Mouse (Mus musculus) megakaryocyte, adult 5-6 weeks (primary cell): Measurements from ENCODE around the gene Mex3a. TPM values are rescaled to one million over a fixed set of nuclear protein-coding genes. Genes with fewer than 3 reads are reported as not detected.

ENCODE experiments used
- ATAC-seq: 2 replicates; pipeline ENCODE4 v1.8.0; 2016; ENCODE audit warnings: mild to moderate bottlenecking, inconsistent platforms; ENCODE audit not compliant: poor library complexity, severe bottlenecking
- total RNA-seq, 2 experiments: library from RNA; stranded (forward) in 1 of 2; stranded (reverse) in 1 of 2; fragments of 153-499, 151-499 nt in 1 of 2; fragments of 221-1000, 200-1000 nt in 1 of 2; gene quantifications; 2 replicates each; pipeline versions ENCODE4 v1.2.3 to v1.2.4; 2015 to 2017

The Mex3a gene
- total RNA-seq, 2 experiments from 2014 or later: 0.04 to 0.18 TPM

GRCm38 (mm10) chr3:88526157-88527131 is 5.8 kb upstream of the Mex3a start:
- peak; percentile 92 for ATAC-seq

- ATAC-seq: no peak
Measured at GRCm38 (mm10) chr3:88527565-88527964, 4.6 kb upstream of the Mex3a start.

- no peak for ATAC-seq
Measured at GRCm38 (mm10) chr3:88528646-88529045, 3.5 kb upstream of the Mex3a start.

- no peak for ATAC-seq
Measured at GRCm38 (mm10) chr3:88529204-88530000, 2.8 kb upstream of the Mex3a start.

DNA sequence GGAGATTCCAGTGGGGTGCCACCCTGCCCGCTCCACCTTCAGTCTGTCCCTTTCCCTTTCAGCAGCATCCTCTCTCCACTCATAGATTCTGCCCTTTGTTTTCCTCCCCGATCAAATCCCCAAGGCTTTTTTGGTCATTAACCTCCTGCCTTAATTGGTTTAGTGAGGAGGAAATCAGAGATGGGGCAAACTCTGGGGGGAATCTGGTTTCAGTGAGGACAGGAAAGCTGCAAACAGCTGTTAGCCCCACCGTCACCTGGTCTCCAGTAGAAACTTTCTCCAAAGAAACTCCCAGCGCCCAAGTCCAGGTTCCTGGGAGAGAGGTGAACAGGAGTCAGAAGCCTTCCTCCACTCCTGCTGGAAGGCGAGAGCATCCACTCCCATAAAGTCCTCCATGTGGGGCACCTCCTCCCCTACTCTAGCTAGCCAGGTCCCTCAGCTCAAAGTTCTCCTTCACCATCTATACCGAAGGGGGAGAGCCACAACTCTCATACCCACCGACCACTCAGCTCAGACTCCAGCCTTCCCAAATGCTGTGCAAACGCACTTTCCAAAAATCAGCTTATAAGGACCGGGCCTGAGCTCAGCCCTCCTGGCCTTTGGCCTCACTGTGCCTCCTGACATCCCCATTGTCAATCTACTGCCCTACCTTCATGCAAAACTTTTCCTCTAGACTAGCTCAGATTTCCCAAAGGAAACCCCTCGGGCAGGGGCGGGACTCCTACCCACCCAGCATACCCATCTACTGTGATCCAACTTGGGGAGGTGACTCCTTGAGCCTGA is 1.9 kb upstream of the Mex3a start:
- no peak for ATAC-seq

- peak; percentile 79 for ATAC-seq
Measured at GRCm38 (mm10) chr3:88531348-88532298, 572 bp upstream of the Mex3a start.

GRCm38 (mm10) chr3:88532689-88533511 is 705 bp downstream of the Mex3a start:
- 0 out of 2 replicates have a peak, but pooled peaks have one; percentile 11 for ATAC-seq

- ATAC-seq: no peak
Measured at GRCm38 (mm10) chr3:88533706-88534105, 1.5 kb downstream of the Mex3a start.

- ATAC-seq: no peak
Measured at GRCm38 (mm10) chr3:88535005-88535404, 2.8 kb downstream of the Mex3a start.

DNA sequence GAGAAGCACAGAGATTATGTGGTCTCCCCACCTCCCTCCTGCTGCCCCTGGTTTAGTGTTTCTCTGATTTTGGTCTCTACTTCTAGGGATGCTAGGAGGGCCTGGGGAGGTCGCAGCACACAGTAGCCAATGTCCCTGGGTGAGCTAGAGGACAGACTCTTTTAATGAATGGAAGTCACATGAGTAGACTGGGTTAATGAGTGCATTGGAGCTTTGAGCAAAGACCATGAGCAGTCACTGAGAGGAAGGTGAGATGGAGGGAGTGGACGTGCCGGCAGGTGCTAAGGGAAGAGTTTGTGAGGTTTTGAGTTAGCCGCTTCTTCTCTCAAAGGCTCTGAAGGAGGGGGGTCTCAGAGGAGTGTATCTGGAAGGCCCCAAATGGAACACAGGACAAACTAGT is 3.3 kb downstream of the Mex3a start:
- ATAC-seq: no peak

DNA sequence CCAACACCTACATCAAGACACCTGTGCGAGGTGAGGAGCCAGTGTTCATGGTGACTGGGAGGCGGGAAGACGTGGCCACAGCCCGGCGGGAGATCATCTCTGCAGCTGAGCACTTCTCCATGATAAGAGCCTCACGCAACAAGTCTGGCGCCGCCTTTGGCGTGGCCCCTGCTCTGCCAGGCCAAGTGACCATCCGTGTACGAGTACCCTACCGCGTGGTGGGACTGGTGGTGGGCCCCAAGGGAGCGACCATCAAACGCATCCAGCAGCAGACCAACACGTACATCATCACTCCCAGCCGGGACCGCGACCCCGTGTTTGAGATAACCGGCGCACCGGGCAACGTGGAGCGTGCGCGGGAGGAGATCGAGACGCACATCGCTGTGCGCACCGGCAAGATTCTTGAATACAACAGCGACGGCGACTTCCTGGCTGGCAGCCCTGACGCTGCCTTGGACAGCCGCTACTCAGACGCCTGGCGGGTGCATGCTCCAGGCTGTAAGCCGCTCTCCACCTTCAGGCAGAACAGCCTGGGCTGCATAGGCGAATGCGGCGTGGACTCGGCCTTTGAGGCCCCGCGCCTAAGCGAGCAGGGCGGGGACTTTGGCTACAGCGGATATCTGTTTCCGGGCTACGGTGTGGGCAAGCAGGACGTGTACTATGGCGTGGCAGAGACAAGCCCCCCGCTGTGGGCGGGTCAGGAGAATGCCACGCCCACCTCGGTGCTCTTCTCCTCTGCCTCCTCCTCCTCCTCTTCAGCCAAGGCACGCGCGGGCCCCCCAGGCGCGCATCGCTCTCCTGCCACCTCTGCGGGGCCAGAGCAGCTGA is 4.1 kb downstream of the Mex3a start:
- ATAC-seq: peak; percentile 51

DNA sequence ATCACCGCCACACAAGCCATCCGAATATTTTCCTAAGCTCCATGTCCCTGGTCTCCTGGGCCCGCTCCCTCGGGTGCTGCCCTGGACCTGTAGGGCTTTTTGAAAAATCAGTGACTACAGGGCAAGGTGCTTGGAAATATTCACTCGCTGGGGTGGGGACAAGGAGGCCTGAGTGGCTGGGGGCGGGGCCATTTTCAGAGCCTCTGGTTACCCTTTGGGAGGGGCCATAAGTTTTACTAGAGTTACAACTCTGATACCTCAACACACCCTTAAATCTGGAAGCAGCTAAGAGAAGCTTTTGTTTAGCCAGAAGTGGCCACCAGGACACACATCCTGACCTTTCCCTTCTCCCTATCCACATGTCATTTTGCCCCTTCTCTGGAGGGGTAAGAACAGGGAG is 5.0 kb downstream of the Mex3a start:
- no peak for ATAC-seq

DNA sequence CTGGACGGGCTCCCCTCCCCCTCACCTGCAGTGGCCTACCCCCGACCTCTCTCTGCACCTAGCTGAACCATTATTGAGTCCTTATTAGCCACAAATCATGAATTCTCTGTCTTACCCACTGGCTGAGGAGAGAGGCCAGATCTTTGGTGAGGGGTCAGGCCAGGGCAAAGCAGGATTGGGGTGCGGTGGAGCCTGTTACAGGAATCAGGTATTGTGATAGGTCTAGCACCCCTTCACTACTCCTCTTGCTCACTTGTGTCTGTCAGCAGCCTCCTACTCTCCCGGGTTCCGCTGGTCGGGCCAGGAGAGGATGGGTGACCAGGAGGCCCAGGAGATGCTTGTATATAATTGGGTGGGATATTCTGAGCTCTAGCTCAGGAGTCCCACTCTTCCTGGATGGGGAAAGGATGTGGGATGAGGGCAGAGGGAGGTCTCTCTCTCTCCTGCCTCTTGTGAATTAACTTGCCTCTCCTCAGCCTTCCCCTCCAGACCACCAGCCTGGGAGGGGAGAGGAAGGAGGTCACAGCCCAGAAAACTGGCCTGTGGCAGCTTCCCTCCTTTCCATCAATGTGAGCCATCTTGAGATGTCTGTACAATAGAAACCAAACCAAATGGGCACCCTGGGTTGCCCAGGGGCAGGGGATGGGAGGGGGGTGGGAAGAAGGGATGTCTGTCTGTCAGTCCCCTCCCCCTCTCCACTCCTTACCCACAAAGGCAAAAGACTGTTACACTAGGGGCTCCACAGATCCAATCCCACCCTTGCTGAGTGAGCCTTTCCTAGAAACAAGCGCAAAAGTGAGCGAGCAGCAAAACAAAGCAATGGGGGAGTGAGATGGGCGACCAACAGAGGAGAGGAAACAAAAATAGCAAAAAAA is 6.3 kb downstream of the Mex3a start:
- ATAC-seq: no peak

DNA sequence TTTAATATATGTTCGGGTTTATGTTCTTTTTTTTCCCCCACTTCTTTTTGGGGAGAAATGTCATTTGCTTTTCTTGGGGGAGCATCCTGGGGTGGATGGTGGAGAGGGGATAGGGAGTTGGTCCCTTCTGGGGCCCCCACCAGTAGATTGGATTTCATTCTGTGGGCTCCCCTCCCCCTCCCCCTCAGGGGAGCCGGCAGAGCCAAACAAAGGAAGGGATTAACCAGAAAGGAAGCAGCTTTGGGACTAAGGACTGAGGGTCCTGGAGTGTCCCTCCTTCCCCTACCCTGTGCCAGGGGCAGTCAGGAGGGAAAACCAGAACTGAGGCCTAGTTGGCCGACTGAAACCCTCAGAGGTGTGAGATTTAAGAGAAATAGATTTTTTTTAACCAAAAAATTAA is 7.2 kb downstream of the Mex3a start:
- no peak for ATAC-seq

- no peak for ATAC-seq
Measured at GRCm38 (mm10) chr3:88540085-88540484, 7.9 kb downstream of the Mex3a start.

- ATAC-seq: no peak
Measured at GRCm38 (mm10) chr3:88541622-88542401, 9.6 kb downstream of the Mex3a start.
